In genomic region chr17:56124377-56125275, GRCm38 (mm10) we compare ENCODE assay signal across 1 mouse cellular context.
TF ChIP-seq lines count a peak whose summit lies in the region.

No protein-coding gene starts in this region.

TF ChIP-seq in MEL, 35 proteins besides CTCF, POLR2A, EP300 and RAD21 (continued from another document):
- TF ChIP-seq SMC3 (IDR thresholded peaks at IDR 0.05; ENCODE audit: low read depth, low read length) (peak; percentile 54), ZNF384 (IDR thresholded peaks at IDR 0.05; ENCODE audit: low read depth, low read length) (peak; percentile 96)
TF ChIP-seq in MEL: peak in this region for 2.
